Mouse (Mus musculus) urinary bladder, adult 18-20 months (tissue): Measurements from ENCODE around the gene Speg.
A peak's percentile ranks its signal among the peaks of the same experiment; 100 is the strongest.

Experiments
- DNase-seq, 2 experiments: peaks; one replicate each; pipeline ENCODE4 v3.0.0; 2022; ENCODE audit warnings: low spot score in 2 of 2, mixed read lengths in 2 of 2

Speg gene

DNA sequence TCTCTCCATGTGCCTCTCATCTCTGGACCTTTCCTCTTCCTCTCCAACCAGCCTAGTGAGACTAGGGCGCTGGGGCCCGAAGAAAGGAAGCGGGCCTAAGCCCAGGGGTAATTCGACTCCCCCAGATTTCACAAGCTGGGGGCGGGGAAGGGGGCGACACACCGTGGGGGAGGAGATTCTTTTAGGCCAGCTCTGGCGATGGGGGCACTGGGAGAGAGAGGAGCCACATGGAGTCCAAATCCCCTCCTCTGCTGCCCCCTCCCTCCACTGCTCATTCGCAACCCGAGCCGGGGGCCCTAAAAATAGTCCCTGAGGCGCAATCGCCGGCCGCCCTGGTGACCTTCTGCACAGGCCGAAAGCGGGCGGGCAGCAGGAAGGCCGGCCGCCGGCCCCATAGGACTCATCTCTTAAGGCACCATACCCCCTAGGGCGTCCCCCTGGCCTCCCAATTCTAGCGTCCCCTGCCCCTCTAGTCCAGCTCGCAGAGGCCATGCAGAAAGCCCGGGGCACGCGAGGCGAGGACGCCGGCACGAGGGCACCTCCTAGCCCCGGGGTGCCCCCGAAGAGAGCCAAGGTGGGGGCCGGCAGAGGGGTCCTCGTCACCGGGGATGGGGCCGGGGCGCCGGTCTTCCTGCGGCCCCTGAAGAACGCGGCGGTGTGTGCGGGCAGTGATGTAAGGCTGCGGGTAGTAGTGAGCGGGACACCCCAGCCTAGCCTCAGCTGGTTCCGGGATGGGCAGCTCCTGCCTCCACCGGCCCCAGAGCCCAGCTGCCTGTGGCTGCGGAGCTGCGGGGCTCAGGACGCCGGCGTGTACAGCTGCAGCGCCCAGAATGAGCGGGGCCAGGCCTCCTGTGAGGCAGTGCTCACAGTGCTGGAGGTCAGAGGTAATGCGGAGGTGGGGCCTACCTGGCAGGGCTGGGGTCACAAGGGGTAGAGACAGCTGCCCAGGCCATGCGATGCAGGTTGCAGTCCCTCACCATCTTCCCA is at the start of gene Speg:
Gene Speg, plus strand, starts transcription at position 348 of the 987 bp plus-strand sequence.
- DNase-seq: no peak

DNA sequence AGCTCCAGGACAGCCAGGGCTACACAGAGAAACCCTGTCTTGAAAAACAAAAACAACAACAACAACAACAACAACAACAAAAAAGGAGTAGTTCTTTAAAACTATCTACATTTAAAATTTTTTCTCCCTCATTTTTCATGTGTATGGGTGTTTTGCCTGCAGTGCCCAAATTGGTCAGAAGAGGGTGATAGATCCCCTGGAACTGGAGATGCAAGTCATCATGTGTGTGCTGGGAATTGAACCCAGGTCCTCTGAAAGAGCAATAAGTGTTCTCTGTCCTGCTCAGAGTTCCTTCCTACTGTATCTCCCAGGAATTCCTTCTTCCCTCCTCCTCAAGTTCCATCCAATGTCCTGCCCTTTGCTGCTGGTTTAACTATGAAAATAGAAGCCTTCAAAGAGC is 47.6 kb upstream of the Speg start:
- no peak for DNase-seq

DNA sequence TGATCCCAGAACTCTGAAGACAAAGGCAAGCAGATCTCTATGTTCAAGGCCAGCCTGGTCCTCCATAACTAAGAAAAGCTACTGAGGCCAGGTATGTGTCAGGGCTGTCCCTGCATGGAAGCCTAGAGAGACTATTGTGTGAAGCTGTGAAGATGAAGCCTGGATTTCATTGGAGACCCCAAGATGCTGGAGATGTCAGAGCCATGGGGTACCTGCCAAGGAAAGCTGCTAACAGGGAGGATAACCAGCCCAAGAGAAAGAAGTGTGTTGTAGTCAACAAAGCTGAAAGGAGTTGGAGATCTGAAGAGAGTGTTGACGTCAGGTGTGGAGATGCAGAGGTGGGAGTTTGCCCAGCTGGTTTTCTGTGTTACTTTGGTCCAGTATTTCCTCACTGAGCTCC is 43.8 kb upstream of the Speg start:
- DNase-seq: no peak

DNA sequence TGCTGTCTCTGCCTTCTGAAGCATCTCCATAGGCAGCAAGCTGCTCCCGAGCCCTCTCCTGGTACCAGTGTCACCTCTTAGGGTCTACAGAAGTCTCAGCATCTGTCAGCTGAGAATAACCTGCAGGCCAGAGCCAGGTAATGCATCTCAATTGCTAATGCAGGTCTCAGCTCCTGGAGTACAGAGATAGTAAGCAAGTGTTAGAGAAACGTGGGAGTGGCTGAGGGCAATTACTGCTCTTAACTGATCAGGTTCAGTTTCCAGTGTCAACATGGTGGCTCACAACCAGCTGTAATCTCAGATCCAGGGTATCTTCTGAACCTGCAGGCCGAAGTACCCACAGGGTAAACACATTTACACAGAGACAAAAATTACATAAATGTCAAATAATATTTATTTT is 38.6 kb upstream of the Speg start:
- no peak for DNase-seq

DNA sequence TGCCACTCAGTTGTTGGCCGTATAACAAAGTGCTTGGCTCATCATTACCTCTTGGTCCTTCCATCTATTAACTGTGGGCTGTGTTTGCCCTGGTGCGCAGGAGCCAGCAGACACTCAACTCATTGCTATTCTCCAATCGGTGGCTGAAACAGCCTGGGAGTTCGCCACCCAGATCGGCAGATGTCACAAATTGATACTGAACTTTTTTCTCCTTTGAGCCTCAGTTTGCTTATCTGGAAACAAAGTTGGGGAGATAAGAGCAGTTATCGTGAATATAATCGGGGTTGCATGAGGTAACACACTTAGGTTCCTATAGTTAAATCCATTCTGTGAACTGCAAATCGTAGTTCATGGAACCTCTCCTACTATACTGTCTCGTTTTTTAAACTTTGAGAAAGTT is 38.0 kb upstream of the Speg start:
- DNase-seq: no peak

DNA sequence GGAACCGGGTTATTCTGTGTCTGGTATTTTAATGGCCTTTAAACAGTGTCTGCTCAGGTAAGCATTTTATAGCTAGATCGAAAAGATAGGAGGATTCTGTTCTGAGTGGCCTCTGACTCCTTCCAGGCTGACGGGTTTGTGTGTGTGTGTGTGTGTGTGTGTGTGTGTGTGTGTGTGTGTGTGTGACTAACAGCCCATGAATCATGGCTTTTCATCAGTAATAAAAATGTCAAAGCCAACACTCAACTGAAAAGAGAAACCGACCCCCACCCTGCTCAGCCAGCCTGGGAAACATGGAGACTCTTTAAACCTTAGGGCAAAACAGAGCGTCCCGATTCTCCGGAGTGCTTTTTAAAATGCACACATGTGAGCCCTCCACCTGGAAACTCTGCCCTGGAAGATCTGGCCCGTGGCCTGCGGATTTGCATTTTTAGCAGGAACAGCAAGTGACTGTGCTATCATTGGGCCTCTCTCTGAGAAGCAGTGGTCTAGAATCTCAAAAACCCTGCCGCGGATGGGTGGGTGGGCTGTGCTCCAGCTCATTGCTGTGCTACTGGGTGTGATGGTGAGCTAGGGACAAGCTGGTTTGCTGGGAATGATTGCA is 36.9 kb upstream of the Speg start:
- peak; percentile 36 to 40 for DNase-seq

DNA sequence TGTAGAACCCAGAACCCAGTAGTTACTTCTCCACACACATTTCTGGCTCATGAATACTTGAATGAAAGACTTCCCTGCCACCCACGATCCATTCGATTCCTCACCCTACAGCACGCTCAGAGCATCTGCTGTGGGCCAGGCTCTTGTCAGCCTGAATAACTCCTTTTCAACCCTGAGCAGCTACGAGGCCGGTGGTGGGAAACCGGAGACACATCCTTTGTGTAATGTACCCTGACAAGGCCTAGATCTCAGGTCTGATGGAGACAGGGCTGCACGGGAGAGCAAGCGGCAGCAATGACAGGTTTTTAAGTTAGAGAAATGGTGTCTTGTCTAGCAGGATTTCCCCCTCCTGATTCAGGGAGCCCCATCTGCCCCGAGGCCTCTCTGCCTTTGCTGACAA is 35.8 kb upstream of the Speg start:
- no peak for DNase-seq

DNA sequence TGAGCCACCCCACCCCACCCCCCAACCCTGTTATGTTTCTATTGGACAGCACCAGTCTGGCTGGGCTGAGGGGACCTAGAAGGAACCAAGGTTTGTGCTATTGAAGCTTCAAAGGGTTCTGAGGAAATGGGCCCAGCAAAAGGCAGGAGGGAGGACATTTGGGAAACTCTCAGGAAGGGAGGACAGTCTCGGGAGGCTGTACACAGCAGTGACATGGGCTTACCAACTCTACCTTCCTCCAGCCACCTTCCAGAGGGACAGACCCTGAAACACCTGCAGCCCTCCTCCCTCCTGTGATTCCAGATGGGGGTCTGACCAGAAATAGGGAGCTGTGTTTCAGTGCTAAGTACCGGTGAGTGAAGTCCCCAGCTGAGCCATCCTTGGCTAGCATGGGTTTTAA is 34.6 kb upstream of the Speg start:
- no peak for DNase-seq

DNA sequence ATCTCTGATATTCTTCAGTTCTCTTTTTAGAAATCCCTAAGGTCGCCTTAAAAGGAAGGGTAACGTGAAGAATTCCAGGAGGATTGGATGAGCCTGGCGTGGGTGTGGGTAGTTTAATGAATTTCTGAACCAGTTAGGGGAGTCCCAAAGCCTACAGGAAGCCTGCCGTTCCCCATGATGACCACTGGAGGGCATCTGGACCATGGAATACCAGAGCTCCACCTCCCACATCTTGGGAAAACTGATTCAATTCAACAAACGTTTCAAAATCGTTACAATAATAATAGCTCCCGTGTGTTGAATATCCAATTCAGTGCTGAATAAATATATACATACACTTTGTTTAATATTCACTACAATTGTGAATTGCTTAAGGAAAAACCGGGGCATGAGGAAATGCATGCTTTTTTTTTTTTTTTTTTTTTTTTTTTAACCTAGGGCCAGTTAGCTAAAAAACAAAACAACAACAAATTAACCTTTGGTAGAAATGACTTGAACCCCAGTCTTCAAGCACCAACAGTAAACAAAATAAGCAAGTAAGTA is 32.2 kb upstream of the Speg start:
- peak in 1 of 2 experiments; percentile 48 for DNase-seq

DNA sequence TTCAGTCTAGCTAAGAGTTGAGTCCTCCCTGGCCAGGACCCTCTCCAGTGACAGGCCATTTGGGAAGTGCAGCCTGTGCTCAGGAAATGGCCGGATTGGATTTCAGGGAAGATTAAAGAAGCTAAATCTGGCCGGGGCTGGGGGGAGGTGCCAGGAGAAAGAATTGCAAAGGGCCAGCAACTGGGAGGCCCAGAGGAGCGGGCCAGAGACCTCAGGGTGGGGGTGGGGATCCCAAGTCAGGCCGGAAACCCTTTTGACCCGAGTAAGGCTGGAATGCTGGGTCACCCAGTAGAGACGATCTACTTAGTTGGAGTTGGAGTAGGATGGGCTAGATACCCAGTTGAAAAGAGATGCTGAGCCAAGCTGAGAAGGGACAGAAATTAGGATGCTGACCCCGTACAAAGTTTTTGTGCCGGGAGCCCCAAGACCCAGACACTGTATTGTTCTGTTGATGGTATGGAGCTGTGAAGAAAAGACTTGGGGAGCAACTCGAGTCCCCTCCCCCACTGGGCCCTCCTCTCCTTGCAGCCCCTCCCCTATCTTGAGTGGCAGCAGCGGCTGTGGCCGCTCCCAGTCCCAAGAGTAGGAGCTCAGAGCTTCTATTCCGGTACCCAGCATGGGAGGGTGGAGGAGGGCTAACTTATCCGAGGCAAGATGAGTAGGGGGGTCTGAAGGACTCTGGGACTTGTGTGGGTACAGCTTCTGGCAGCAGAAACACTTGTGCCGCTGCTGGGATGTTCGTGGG is 30.6 kb upstream of the Speg start:
- DNase-seq: no peak

DNA sequence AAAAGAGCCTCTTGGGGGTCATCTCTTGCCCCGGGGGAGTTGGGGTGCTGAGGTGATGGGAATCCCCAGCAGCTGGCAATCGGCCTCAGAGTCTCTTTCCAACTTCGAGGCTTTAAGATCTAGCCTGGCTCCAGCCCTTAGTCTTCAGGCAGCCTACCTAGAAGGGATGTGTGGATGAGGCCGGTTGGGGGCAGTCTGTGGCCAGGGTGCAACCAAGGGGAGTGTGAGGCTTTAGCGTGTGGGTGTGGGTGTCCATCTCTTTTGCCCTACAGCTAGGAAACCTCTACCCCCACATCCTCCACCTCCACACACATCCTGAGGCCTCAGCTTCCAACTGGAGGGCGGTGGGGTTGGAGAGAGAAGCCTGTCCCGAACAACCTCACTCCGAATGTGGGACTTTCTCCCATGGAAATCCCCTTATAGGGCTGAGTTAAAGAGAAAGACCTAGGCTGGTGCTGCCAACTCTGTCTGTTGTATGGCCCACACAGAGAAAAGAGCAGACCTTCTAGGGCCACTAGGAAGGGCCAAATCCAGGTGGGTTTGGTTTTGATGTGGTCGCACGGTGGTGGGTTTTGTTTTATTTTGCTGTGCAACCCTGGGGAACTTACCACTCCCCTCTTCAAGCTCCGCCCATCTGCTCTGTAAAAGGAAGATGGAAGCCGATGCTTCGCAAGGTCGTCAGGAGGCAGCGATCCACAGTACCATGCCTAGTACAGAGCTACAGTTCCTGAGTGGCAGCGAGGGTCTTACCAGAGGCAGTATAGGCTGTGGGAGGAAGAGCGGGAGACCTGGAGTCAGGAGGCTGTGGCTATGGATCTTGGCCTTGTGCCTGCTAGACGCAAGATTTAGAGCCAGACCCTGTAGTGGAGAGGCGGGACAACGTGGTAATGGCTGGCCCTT is 29.8 kb upstream of the Speg start:
- DNase-seq: no peak

DNA sequence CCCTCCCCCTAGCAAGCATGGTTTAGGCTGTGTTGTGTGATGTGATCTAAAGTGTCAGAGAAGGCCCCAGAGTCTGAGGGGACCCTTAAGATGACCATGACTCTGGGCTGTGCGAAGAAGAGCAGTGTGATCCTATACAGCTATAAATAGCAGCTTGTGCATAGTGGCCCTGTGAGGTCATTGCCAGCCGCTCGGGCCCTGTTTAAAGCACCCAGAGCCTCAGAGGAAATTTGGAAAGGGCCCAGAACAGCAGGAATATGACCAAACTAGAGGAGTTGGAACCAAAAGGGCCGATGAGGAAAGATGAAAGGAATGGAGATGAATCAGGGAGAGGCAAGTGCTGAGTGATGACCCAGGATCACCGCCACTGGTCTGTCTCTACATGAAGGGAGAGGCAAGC is 27.8 kb upstream of the Speg start:
- no peak for DNase-seq

DNA sequence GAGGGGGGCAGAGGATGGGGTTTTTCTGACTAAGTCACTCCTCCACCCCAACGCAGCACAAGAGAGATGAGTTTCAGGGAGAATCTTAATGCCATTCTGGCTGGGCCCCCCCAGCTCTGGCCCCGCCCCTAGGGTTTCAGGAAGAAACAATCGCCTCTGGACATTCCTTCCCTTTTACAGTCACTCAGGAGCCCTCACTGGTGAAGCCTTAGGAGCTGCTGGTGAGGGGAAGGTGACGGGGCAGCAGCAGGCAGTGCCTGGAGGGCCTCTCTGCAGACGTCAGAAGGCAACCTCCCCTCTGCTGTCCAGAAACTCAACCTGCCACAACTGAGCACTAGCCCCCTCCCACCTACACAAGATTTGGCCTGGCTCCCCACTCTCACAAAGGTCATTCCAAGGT is 25.8 kb upstream of the Speg start:
- no peak for DNase-seq

DNA sequence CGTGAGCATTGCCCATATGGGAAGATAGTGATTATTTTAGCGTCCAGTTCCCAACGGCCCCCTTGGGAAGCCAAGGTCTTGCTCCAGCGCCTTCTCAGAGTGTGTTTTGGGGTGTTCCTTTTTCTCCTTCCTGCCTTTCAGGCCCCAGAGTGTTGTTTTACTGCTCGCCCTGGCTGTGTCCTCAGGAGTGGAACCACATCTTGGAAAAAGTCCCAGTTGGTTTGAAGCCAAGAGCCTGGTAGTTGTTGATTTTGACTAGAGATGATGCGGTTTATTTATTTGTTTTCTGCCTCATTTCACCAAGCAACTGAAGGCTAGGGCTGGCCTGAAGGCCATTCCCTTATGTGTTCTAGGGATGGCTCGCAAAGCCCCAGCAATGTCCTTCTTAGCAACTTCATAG is 17.8 kb upstream of the Speg start:
- DNase-seq: no peak

DNA sequence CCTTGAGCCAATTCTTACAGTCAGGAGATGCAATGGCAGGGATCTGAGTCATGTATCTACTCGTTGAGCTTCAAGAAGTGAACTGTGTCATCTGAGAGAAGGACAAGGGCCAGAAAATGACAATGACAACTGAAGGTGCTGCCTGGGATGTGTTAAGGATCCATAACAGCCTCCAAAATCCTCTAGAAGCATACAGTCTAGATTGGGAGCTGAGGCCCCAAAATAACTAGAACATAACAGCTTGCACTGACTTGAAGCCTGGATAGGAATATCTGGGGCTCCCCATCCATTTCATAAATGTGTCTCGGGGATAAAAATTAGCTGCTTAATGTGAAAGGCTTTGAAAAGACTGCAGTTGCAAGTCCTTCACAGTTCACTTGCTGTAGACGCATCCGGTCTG is 17.1 kb upstream of the Speg start:
- no peak for DNase-seq

DNA sequence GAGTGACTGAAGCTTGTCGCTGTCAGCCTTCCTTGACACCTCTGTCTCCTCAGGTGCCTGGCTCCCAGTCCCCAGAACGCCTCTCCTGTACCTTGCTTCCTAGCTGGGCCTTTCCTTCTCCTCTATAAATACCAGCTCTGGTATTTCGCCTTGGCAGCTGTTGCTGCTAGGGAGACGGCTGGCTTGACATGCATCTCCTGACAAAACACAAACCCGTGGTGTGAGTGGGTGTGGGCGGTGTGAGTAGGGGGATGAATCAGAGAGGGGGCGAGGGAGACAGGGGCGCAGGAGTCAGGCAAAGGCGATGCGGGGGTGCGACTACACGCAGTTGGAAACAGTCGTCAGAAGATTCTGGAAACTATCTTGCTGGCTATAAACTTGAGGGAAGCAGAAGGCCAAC is 15.8 kb upstream of the Speg start:
- no peak for DNase-seq

DNA sequence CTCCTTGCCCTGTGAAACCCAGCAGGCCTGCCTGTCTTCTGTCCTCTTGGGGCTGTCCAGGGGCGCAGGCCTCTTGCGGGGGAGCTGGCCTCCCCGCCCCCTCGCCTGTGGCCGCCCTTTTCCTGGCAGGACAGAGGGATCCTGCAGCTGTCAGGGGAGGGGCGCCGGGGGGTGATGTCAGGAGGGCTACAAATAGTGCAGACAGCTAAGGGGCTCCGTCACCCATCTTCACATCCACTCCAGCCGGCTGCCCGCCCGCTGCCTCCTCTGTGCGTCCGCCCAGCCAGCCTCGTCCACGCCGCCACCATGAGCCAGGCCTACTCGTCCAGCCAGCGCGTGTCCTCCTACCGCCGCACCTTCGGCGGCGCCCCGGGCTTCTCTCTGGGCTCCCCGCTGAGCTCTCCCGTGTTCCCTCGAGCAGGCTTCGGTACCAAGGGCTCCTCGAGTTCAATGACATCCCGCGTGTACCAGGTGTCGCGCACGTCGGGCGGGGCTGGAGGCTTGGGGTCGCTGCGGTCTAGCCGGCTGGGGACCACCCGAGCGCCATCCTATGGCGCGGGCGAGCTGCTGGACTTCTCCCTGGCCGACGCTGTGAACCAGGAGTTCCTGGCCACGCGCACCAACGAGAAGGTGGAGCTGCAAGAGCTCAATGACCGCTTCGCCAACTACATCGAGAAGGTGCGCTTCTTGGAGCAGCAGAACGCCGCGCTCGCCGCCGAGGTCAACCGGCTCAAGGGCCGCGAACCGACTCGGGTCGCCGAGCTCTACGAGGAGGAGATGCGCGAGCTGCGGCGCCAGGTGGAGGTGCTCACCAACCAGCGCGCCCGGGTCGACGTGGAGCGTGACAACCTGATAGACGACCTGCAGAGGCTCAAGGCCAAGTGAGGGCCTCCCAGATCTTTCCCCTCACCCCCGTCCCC is 14.7 kb upstream of the Speg start, which contains the start of gene Des:
Gene Des, plus strand, starts transcription at position 218 of the 920 bp plus-strand sequence.
- DNase-seq: no peak

DNA sequence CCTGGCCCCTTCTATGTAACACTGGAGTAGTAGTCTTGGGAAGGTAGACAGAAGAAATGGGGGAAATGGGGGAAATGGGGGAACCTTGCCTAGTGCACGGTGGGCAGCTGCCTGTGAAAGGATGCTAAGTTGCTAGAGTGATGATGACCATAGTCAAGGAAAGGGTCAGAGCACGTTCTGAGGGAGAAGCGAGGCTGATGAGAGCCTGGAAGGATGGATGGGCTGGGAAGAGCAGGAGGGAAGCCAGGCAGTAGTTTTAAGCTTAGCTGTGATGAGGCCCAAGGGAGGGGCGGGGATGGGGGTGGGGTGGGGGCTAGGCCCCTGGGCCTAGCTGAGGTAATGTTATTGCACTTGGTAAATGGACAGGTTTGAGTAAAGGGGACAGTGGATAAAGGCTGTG is 14.0 kb upstream of the Speg start:
- no peak for DNase-seq

DNA sequence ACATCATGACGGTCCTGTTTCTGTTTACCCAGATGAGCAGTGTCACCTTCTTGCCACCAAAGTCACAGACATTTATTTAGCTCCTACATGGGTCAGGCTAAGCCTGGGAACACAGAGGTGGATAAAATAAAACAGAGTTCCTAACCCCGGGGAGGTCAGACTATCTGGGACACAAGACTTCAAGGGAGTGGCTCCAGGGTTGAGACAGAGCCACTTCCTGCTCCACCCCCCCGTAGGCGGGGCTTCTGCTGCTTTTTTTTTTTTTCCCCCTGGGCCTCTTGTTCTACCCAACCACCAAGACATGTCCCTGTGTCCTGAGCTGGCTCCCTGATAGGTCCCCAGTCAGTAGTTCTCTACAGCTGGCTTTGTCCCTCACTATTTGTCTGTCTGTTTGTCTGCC is 13.3 kb upstream of the Speg start:
- DNase-seq: no peak

DNA sequence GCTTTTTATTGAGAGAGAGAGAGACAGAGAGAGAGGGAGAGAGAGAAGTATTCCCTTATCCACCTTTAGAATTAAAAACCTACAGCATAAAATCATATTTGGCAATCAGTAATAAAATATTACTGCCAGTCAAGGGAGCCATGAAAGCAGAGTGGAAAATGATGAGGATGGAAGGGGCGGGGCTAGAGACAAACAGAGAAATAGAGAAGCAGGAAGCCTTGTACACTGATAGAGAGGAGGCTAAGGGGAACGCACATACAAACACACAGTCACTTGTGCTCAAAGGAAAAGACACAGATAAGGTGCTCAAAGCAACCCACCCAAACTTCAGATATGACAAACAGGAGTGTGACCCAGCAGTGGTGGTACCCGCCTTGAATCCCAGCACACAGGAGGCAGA is 11.2 kb upstream of the Speg start:
- no peak for DNase-seq
